Mouse (Mus musculus) kidney, adult 8-10 months (tissue): ENCODE results near the gene Ssxb10.
"Not testable (repeated sequence)": the region's sequence is repeated elsewhere in the genome, so short reads cannot be mapped to it uniquely, and the experiment has no call there.

ENCODE experiments used
- DNase-seq, 2 experiments: peaks; one replicate each; pipeline ENCODE4 v3.0.0; 2022

Gene Ssxb10

DNA sequence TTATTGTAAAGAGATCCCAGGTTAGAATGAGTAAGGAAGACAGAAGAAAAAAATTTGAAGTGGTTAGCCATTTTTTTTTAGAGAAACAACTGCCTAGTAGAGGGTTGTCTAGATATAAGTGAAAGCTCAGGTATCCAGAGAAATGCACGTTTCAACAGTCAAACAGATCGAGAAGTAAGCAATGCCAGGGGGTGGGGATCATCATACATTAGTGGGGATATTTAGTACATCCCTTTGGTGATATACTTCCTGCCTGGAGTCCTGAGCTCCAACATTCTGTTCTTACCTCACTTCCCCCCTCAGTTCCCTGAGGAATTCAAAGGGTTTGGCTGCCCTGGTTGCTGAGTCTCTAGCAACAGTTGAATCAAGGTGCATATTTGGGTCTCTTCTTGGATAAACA is at the start of gene Ssxb10:
Gene Ssxb10, plus strand, starts transcription at position 301 of the 400 bp plus-strand sequence.
- no peak for DNase-seq

GRCm38 (mm10) chrX:8288621-8289020 is 38.6 kb upstream of the Ssxb10 start:
- no peak for DNase-seq

DNA sequence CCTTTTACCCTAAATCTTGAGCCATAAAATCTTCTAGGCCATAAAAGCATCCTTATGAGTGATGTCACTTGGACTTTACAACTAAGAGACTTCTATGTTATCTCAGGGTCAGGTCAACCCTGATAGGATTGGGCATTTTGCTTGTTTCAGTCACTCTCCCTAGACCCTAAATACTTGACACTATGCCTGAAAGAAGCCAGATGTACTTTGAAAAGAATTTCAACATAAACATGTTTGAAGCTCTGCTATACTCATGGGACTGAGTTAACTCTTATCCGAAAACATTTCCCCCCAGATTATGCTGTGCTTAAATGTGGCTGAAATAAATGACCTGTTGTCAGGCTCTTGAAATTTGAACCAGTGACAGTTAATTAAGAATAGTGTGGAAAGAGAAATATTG is 17.9 kb upstream of the Ssxb10 start:
- DNase-seq = no peak

GRCm38 (mm10) chrX:8314905-8315304 is 12.3 kb upstream of the Ssxb10 start:
- peak; percentile 29 to 65 for DNase-seq

DNA sequence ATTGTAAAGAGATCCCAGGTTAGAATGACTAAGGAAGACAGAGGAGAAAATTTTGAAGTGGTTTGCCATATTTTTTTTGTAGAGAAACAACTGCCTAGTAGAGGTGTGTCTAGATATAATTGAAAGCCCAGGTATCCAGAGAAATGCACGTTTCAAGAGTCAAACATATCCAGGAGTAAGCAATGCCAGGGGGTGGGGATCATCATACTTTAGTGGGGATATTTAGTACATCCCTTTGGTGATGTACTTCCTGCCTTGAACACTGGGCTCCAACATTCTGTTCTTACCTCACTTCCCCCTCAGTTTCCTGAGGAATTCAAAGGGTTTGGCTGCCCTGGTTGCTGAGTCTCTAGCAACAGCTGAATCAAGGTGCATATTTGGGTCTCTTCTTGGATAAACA is 39.5 kb downstream of the Ssxb10 start, which contains the start of gene Ssxb9:
Gene Ssxb9, plus strand, starts transcription at position 301 of the 400 bp plus-strand sequence.
- not testable (repeated sequence) for DNase-seq
